Mouse (Mus musculus) liver, embryonic 13.5 days (tissue): ENCODE measurements around the gene Casc1. TPM values are rescaled to one million over a fixed set of nuclear protein-coding genes. Genes with fewer than 3 reads are reported as not detected.
A peak's percentile ranks its signal among the peaks of the same experiment; 100 is the strongest.

Experiments
- ATAC-seq: fragments of 200-750 bp; cut with Nextera tagmentation; 2 replicates; pipeline ENCODE4 v1.8.0; 2017; ENCODE audit warnings: low read depth, mild to moderate bottlenecking, moderate number of reproducible peaks, moderate library complexity
- DNase-seq: peaks from one replicate; pipeline ENCODE4 v3.0.0; 2022
- H3K27ac ChIP-seq: fragments of 300-500 bp; sonication (generic); 2 replicates; pipeline ENCODE4 v1.5.1; 2015; ENCODE audit warnings: moderate library complexity, mild to moderate bottlenecking, inconsistent platforms
- H3K27me3 ChIP-seq: fragments of 300-500 bp; sonication (generic); 2 replicates; pipeline ENCODE4 v1.6.1; 2015; ENCODE audit warnings: mild to moderate bottlenecking, inconsistent platforms
- H3K36me3 ChIP-seq: fragments of 300-500 bp; sonication (generic); 2 replicates; pipeline ENCODE4 v1.6.1; 2015; ENCODE audit warnings: mild to moderate bottlenecking, inconsistent platforms
- H3K4me1 ChIP-seq: fragments of 300-500 bp; sonication (generic); replicated peaks from 2 replicates; pipeline ENCODE4 v1.6.1; 2015; ENCODE audit warnings: inconsistent platforms
- H3K4me2 ChIP-seq: fragments of 300-500 bp; sonication (generic); 2 replicates; pipeline ENCODE4 v1.6.1; 2015; ENCODE audit warnings: inconsistent platforms, mild to moderate bottlenecking, moderate library complexity
- H3K4me3 ChIP-seq: fragments of 300-500 bp; sonication (generic); replicated peaks from 2 replicates; pipeline ENCODE4 v1.5.1; 2015; ENCODE audit warnings: mild to moderate bottlenecking, inconsistent platforms
- H3K9ac ChIP-seq: fragments of 300-500 bp; sonication (generic); 2 replicates; pipeline ENCODE4 v1.6.1; 2015; ENCODE audit warnings: mild to moderate bottlenecking, inconsistent platforms
- H3K9me3 ChIP-seq: fragments of 300-500 bp; sonication (generic); replicated peaks from 2 replicates; pipeline ENCODE4 v1.6.1; 2016; ENCODE audit warnings: inconsistent platforms
- WGBS: fragments of 180-500 bp; shearing (Covaris S2); methylation state at CpG from one replicate; pipeline ENCODE4 v1.1.7; 2015; ENCODE audit not compliant: insufficient replicate concordance; 5-methylcytosine and 5-hydroxymethylcytosine counted together
- polyA plus RNA-seq: library from polyadenylated mRNA; unstranded; fragments of >200 nt; fragmentation: Nextera tagmentation; extraction: Ambion mirVana; gene quantifications from 2 replicates; pipeline ENCODE4 v1.2.1, GENCODE M21; 2015

The Casc1 gene
- polyA plus RNA-seq, 1 experiment from 2014 or later: 0.10 TPM

DNA sequence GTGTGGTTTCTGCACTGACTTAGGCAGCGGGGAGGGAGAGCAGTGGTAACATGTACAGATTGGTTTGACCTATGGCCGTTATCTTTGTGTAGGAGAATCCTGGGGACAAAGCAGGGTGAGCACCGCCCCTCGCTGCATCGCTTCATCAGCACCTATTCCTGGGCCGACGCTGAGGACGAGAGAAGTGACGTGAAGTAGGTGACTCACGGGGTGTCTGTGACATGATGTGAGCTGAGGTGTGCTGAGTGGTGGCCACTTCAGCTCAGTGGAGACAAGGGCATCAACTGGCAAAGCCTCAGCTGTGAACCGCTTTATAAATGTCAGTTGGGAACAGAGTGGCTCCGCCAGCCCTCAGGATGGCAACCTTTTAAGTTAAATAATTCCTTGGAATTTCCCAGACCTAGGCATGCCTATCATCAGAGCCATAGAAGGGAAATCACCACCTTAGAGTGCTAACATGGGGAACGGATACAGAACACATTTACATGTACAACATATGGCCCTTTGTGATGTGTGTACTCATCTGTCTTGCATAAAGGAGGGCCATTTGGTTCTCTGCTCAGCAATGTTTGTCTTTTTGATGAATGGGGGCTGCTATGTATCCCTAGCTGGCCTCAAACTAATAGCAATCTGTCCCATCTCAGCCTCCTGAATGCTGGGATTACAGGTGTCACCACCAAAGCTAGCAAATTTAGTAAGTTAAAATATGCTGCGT is 38.8 kb downstream of the Casc1 start:
- no peak for DNase-seq
- H3K27ac ChIP-seq: no peak overlapping the region
- no peaks in the 10 kb centered on the region for H3K36me3 ChIP-seq
- H3K9ac ChIP-seq: no peak overlapping the region
- no peaks in the 10 kb centered on the region for H3K27me3 ChIP-seq
- no peak for ATAC-seq
- no peaks in the 10 kb centered on the region for H3K9me3 ChIP-seq
- peaks cover 12% of the 10 kb centered on the region for H3K4me1 ChIP-seq
- no peak overlapping the region for H3K4me2 ChIP-seq
- WGBS: 76% methylated on average over 14 of the region's 14 CpGs
- H3K4me3 ChIP-seq: no peak overlapping the region

DNA sequence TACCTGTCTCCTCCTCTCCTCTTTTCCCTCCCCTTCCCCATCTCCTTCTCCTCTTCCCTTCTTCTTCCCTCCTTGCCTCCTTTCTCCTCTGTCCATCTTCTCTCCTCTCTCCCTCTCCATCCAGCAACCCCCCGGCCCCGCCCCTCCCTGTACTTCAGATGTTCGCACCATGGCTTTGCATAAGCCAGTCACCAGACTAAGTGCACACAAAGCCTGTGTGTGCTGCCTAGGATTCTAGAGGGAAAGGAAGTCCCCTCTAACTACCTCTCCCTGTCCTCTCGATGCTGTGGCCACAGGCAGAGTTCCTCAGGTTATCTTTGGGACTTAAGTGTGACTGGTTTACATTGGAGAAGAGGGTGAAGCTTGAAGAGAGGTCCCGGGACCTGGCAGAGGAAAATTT is 50.2 kb downstream of the Casc1 start:
- Histone ChIP-seq H3K27ac (no peak overlapping the region), H3K4me1 (no peaks in the 10 kb centered on the region), H3K9ac (no peak overlapping the region), H3K9me3 (no peaks in the 10 kb centered on the region), H3K4me2 (no peak overlapping the region), H3K4me3 (no peak overlapping the region), H3K27me3 (no peaks in the 10 kb centered on the region), H3K36me3 (peaks cover 5% of the 10 kb centered on the region; the same call in 1 of the 2 replicates)
- 71% methylated on average over 5 of the region's 5 CpGs for WGBS
- ATAC-seq: no peak
- DNase-seq: no peak

DNA sequence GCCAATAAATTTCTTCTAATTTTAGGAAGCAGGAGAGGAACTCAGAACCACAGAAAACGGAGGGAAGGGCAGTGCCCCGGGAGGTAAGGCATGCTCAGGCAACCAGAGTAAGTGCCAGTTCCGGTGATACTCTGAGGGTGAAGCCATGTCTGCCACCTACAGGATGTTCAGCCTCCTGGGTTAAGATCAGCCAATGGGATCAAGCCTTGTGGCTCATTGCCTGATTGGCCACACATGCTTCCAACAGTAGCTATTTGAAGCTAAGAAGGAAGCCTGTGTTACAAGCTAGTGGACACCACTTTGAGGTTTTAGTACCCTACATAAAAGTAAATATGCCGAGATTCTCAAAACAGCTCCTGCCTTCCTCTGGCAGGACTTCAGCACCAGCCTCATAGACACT is 52.2 kb downstream of the Casc1 start:
- no peak overlapping the region for H3K4me3 ChIP-seq
- no peak overlapping the region for H3K4me2 ChIP-seq
- no peaks in the 10 kb centered on the region for H3K4me1 ChIP-seq
- no peak overlapping the region for H3K27ac ChIP-seq
- DNase-seq (no peak), ATAC-seq (no peak)
- no peaks in the 10 kb centered on the region for H3K27me3 ChIP-seq
- no peak overlapping the region for H3K9ac ChIP-seq
- WGBS: 64% methylated on average over 4 of the region's 4 CpGs
- H3K9me3 ChIP-seq: no peaks in the 10 kb centered on the region
- H3K36me3 ChIP-seq: no peaks in the 10 kb centered on the region

DNA sequence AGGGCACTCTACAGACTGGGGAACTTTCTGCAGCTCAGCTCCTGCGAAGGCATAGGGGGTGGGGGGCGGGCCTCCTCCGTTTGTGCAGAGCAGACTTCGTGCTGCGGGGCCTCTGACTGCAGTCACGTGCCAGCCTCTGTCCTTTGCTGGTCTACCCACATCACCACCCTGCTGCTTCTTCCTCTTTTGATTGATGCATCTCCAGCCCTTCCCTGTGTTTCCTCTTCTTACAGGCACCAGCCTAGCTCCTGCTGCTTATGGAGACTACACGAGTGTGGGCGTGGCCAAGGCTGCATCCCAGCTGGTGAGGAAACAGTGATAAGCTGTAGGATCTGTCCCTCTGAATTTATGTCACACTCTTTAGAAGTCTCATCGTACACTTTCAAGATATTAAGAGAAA is 61.8 kb downstream of the Casc1 start:
- WGBS: 23% methylated on average over 9 of the region's 9 CpGs
- no peak overlapping the region for H3K9ac ChIP-seq
- ATAC-seq (peak; percentile 66), DNase-seq (peak; percentile 11)
- no peak overlapping the region for H3K4me3 ChIP-seq
- no peaks in the 10 kb centered on the region for H3K36me3 ChIP-seq
- H3K27me3 ChIP-seq: no peaks in the 10 kb centered on the region
- H3K27ac ChIP-seq: no peak overlapping the region
- peaks cover 6% of the 10 kb centered on the region for H3K4me1 ChIP-seq
- H3K4me2 ChIP-seq: no peak overlapping the region
- no peaks in the 10 kb centered on the region for H3K9me3 ChIP-seq

DNA sequence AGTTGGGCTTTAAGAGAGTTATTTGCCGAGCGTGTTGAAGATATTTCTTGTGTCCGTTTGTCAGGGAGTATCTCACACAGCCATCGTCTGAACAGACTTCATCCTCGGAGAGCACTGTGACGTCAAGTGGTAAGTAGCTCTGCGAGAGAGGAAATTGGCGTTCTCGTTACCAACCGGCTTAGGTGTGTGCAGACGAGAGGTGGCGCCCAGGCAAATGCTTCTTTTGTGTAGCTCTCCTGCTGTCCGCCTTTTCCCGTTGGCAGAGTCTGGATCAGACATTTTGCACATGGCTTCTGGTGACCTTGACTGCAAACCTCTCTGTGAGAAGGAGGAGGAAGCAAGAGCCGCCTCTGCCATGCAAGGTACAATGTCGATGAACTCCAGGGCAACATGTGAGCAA is 63.1 kb downstream of the Casc1 start:
- WGBS: 81% methylated on average over 16 of the region's 16 CpGs
- Histone ChIP-seq H3K4me3 (no peak overlapping the region), H3K36me3 (no peaks in the 10 kb centered on the region), H3K9ac (no peak overlapping the region), H3K27ac (no peak overlapping the region), H3K4me2 (no peak overlapping the region), H3K4me1 (peaks cover 6% of the 10 kb centered on the region), H3K9me3 (no peaks in the 10 kb centered on the region), H3K27me3 (no peaks in the 10 kb centered on the region)
- no peak for ATAC-seq
- no peak for DNase-seq

DNA sequence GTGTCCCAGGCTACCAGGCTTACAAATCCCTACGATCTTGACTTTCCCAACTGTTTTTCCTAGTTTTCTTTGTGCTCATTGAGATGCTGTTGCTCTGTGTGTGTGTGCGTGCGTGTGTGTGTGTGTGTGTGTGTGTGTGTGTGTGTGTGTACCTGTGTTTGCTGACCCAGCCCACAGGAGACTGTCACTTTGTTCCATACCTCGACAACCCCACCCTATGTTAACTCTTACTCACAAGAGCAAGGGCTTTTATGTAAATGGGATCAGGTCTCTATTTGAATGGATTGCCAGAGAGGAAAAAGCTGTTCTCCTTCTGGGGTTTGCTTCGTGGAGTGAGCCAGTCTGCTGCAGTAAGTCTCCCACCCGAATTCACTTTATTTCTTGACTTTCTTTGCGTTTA is 65.6 kb downstream of the Casc1 start:
- Histone ChIP-seq H3K4me2 (no peak overlapping the region), H3K27ac (no peak overlapping the region), H3K36me3 (no peaks in the 10 kb centered on the region), H3K27me3 (no peaks in the 10 kb centered on the region), H3K9me3 (no peaks in the 10 kb centered on the region), H3K9ac (no peak overlapping the region), H3K4me3 (no peak overlapping the region), H3K4me1 (peaks cover 20% of the 10 kb centered on the region)
- DNase-seq (no peak), ATAC-seq (no peak)
- WGBS: 59% methylated on average over 7 of the region's 7 CpGs

DNA sequence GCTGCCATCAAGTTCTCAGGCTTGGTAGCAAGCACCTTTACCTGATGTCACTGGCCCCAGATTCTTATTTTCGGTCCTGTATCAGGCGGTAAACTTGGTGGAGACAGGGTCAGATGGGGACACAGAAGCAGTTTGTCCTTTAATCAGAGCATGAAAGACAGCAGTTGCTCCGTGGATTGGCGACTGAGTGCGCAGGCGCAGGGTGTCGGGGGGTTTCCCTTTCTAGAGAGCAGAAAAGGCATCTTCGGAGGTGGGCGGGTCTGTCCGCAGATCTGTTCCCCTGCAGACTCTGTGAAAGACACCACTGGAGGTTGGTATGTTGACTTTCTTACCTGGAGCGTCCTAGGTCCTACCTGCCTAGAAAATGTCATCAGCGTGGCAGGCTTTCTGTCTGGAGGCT is 69.0 kb downstream of the Casc1 start:
- Histone ChIP-seq H3K9me3 (no peaks in the 10 kb centered on the region), H3K4me2 (no peak overlapping the region), H3K4me3 (no peak overlapping the region), H3K4me1 (peaks cover 14% of the 10 kb centered on the region), H3K27me3 (no peaks in the 10 kb centered on the region), H3K9ac (no peak overlapping the region), H3K36me3 (no peaks in the 10 kb centered on the region), H3K27ac (no peak overlapping the region)
- ATAC-seq (no peak), DNase-seq (no peak)
- 82% methylated on average over 12 of the region's 12 CpGs for WGBS

DNA sequence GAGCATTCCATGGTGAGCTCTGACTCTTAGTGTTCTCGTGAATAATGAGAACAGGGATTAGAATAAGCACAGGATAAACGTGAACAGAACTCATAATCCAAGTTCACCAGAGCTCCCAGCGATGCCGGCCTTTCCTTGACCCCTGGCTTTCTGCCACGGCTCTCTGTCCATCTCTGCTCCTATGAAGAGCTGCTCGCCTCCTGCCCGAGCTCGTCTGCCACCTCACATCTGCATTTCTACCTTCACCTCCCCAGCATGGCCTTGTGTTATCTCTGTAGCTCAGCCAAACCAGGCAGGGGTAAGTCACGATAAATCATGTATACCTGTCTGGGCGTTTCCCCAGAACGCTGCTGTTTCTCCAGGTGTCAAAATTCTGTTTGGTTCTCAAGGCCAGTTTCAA is 70.1 kb downstream of the Casc1 start:
- Histone ChIP-seq H3K9me3 (no peaks in the 10 kb centered on the region), H3K27me3 (no peaks in the 10 kb centered on the region), H3K4me1 (peaks cover 14% of the 10 kb centered on the region), H3K36me3 (no peaks in the 10 kb centered on the region), H3K27ac (no peak overlapping the region), H3K9ac (no peak overlapping the region), H3K4me3 (no peak overlapping the region), H3K4me2 (no peak overlapping the region)
- WGBS: 63% methylated on average over 11 of the region's 11 CpGs
- DNase-seq (no peak), ATAC-seq (no peak)

DNA sequence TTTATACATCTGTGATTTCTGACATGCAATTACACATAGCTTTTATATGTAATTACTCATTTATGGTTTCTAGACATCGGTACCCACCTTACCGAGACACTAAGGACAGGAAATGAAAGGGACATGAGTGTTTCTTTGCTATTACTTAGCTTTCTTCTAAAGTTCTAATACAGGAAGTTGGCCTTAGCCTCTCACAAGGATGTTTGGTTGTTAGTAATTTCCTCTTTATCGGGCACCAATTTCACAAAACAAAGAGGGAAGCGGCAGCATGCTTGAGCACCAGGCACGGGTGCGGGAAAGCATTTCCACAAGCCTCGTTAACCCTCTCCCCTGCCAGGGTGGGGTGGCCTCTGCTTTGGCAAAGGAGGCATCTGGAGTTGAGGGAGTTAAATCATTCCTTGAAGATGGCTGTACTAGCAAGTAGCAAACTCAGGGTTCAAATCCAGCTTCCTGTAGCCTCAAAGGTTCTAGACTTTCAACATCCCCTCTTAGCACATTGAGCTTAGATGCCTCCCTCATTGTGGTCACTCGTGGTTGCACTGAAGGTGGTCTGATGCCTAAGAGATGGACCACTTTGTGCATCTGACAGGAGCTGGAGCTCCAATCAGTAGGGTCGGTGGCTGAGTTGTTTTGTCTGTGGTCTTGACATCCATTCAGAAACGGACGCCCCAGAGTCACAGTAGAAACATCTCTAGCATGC is 70.9 kb downstream of the Casc1 start:
- WGBS: 52% methylated on average over 11 of the region's 11 CpGs
- H3K4me3 ChIP-seq: no peak overlapping the region
- no peak overlapping the region for H3K9ac ChIP-seq
- H3K9me3 ChIP-seq: no peaks in the 10 kb centered on the region
- H3K36me3 ChIP-seq: no peaks in the 10 kb centered on the region
- H3K4me1 ChIP-seq: peaks cover 14% of the 10 kb centered on the region
- DNase-seq (no peak), ATAC-seq (no peak)
- no peaks in the 10 kb centered on the region for H3K27me3 ChIP-seq
- H3K27ac ChIP-seq: no peak overlapping the region
- no peak overlapping the region for H3K4me2 ChIP-seq

DNA sequence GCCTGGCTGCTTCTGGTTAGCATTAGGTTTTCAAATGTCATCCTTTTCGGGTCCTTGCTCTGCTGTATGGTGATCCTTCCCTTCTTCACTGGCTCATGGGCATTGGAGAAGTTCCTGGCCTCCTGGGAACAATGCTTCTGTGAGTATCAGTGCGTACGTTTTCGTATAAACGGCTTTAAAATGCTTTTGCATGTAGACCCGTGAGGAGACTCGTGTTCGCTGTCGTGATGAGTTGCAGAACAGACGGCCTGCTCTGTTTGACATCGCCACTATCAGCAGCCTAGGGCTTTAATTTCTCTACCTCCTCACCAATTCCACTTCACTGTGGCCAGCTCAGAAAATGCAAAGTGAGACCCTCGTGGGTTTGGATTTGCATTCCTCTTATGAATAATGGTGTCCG is 71.6 kb downstream of the Casc1 start:
- Histone ChIP-seq H3K27me3 (no peaks in the 10 kb centered on the region), H3K36me3 (no peaks in the 10 kb centered on the region), H3K27ac (no peak overlapping the region), H3K9ac (no peak overlapping the region), H3K4me3 (no peak overlapping the region), H3K9me3 (no peaks in the 10 kb centered on the region), H3K4me2 (no peak overlapping the region), H3K4me1 (peaks cover 14% of the 10 kb centered on the region)
- ATAC-seq: no peak
- WGBS: 82% methylated on average over 13 of the region's 13 CpGs
- DNase-seq: no peak

DNA sequence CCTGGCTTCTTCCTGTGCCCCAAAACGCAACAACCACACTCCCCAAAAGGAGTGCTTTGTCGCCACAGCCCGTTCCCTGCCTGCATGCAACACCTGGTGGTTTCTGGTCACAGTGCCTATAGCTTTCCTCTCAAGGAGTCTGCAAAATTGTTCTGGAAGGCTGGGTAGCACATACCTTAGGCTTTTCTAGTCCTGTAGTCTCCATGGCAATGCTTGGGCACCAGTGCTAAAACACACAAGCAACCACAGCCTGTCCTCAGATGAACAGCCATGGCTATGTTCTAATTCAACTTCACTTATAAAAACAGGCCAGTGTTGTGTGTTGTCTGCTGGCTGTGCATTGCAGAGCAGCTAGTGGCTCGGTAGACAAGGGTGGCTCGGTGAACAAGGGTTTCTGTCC is 74.0 kb downstream of the Casc1 start:
- DNase-seq (no peak), ATAC-seq (no peak)
- 76% methylated on average over 5 of the region's 5 CpGs for WGBS

DNA sequence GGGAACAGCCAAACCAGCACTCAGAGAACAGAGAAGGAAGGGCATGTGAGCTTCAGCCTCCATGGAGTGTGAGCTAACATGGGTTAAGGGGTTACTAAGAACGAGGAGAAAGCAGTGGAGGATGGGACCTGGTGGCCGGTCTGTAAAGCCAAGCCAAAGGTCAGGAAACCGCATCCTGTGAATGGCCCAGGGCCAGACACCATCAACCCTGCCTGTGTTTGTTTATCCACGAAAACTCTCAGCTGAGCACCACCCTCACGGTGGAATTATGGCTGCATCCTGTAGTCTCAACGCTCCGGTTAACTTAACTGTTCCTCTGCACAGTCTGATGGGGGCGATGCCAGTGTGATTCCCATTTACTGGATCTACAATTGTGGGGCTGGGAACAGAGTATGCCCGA is 75.0 kb downstream of the Casc1 start:
- no peak overlapping the region for H3K4me2 ChIP-seq
- ATAC-seq (peak; percentile 47; the same call in 1 of the 2 replicates), DNase-seq (no peak)
- no peak overlapping the region for H3K9ac ChIP-seq
- H3K36me3 ChIP-seq: no peaks in the 10 kb centered on the region
- H3K27me3 ChIP-seq: no peaks in the 10 kb centered on the region
- no peaks in the 10 kb centered on the region for H3K9me3 ChIP-seq
- H3K4me3 ChIP-seq: no peak overlapping the region
- peaks cover 6% of the 10 kb centered on the region for H3K4me1 ChIP-seq
- no peak overlapping the region for H3K27ac ChIP-seq
- WGBS: 62% methylated on average over 9 of the region's 9 CpGs

More for the DNA sequence above, 74.0 kb downstream of the Casc1 start:
- H3K4me1 ChIP-seq: peaks cover 14% of the 10 kb centered on the region
- H3K9me3 ChIP-seq: no peaks in the 10 kb centered on the region
- H3K4me2 ChIP-seq: no peak overlapping the region
- H3K9ac ChIP-seq: no peak overlapping the region
- no peak overlapping the region for H3K4me3 ChIP-seq
- no peaks in the 10 kb centered on the region for H3K27me3 ChIP-seq
- H3K36me3 ChIP-seq: no peaks in the 10 kb centered on the region
- no peak overlapping the region for H3K27ac ChIP-seq
